Mouse (Mus musculus): ENCODE data around the gene Ptpre. TPM values are rescaled to one million over a fixed set of nuclear protein-coding genes. Genes with fewer than 3 reads are reported as not detected.
"Not testable (repeated sequence)": the region's sequence is repeated elsewhere in the genome, so short reads cannot be mapped to it uniquely, and the experiment has no call there.

Ptpre gene
- polyA plus RNA-seq, 1 experiment from 2014 or later = 2.5 TPM

DNA sequence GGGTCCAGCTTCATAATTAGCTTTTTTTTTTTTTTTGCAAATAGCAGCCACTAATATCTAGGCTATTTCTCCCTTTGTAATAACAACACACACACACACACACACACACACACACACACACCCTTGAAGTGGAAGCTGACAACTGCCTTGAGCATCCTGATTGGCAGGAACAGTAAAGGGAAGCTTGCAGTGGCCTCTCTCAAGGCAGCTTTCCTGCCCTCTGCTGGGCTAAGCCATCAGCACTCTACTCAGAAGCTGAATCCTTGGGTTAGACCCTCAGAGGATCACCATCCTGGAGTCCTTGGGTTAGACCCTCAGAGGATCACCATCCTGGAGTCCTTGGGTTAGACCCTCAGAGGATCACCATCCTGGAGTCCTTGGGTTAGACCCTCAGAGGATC, 79.2 kb downstream of the Ptpre start:
- H3K9ac ChIP-seq (ENCODE audit: low read length); H3K27ac ChIP-seq (ENCODE audit: low read length); H3K36me3 ChIP-seq (ENCODE audit: control insufficient read depth, insufficient read depth, low read length); H3K9me3 ChIP-seq (ENCODE audit: control insufficient read depth, low read length); H3K27me3 ChIP-seq (ENCODE audit: control insufficient read depth, insufficient read depth, low read depth, low read length); H3K4me1 ChIP-seq (replicated peaks; ENCODE audit: control insufficient read depth, insufficient read depth, low read length); H3K4me3 ChIP-seq (ENCODE audit: low read length); ATAC-seq (ENCODE audit: low read depth); H3K4me2 ChIP-seq (ENCODE audit: low read depth, low read length): not testable (repeated sequence)

DNA sequence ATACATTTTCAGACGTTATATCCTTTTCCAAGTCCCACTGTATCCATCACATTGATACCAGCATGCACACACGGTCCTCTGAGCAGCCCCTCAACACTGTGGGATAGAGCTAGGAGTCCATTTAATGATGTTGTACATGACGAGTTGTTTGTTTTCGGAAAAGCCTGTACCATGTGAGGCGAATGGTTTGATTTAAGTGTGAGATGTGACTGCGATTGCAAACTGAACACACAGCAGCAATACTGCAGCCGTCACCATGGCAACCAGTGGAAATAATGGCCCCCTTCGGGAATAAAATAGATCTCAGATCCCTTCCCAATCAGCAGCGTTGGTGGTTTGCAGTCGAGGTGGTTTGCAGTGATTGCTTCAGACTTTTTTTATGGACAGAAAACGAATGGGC, 80.5 kb downstream of the Ptpre start:
- Histone ChIP-seq H3K9me3 (ENCODE audit: control insufficient read depth, low read length) (no peaks in the 10 kb centered on the region), H3K9ac (ENCODE audit: low read length) (no peak overlapping the region), H3K4me2 (ENCODE audit: low read depth, low read length) (no peak overlapping the region), H3K36me3 (ENCODE audit: control insufficient read depth, insufficient read depth, low read length) (no peaks in the 10 kb centered on the region), H3K4me1 (replicated peaks; ENCODE audit: control insufficient read depth, insufficient read depth, low read length) (no peaks in the 10 kb centered on the region), H3K27me3 (ENCODE audit: control insufficient read depth, insufficient read depth, low read depth, low read length) (no peaks in the 10 kb centered on the region), H3K27ac (ENCODE audit: low read length) (no peak overlapping the region), H3K4me3 (ENCODE audit: low read length) (no peak overlapping the region)
- WGBS = 59% methylated on average over 11 of the region's 11 CpGs
- no peak for ATAC-seq (ENCODE audit: low read depth)

DNA sequence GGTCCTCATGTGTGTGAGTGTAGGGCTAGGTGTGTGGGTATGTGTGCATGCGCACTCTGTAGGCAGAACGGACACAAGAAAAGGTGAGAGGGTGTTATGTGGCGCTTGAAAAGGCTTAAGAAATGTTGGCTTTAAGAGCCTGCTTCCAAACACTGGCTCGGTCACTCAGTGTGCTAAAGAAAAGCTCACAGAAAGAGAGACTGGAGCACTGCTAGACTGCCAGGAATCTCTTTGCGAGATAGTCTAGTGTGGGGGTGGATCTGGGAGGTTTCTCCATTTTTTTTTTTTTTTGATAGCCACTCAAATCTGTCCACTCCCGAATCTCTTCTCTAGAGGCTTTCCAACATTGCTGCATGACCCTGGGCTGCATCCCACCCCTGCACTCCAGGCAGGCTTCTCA, 84.4 kb downstream of the Ptpre start:
- Histone ChIP-seq H3K4me2 (ENCODE audit: low read depth, low read length) (no peak overlapping the region), H3K9me3 (ENCODE audit: control insufficient read depth, low read length) (no peaks in the 10 kb centered on the region), H3K4me1 (replicated peaks; ENCODE audit: control insufficient read depth, insufficient read depth, low read length) (no peaks in the 10 kb centered on the region), H3K4me3 (ENCODE audit: low read length) (no peak overlapping the region), H3K9ac (ENCODE audit: low read length) (no peak overlapping the region), H3K27ac (ENCODE audit: low read length) (no peak overlapping the region), H3K36me3 (ENCODE audit: control insufficient read depth, insufficient read depth, low read length) (no peaks in the 10 kb centered on the region), H3K27me3 (ENCODE audit: control insufficient read depth, insufficient read depth, low read depth, low read length) (no peaks in the 10 kb centered on the region)
- 44% methylated on average over 6 of the region's 6 CpGs for WGBS
- ATAC-seq (ENCODE audit: low read depth) = no peak

DNA sequence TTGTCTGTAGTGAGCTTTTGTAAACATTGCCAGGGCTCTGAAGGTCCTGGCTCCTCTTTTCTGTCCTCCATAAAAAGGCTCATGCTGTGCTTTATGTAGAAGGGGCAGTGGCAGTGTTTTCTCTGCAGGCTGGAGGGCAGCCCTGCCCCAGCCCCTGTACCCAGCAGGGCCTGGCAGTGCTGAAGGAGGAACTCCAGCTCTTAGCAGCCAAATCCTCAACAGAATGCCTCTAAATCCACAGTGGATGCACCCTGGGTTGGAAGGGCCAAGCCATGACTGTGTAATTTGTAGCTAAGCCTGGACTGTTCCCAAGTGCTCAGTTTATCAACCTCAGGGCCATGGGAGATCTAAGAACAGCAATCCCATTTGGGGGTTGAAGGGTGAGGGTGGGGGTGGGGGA, 85.0 kb downstream of the Ptpre start:
- H3K4me3 ChIP-seq (ENCODE audit: low read length) = no peak overlapping the region
- H3K9me3 ChIP-seq (ENCODE audit: control insufficient read depth, low read length) = no peaks in the 10 kb centered on the region

DNA sequence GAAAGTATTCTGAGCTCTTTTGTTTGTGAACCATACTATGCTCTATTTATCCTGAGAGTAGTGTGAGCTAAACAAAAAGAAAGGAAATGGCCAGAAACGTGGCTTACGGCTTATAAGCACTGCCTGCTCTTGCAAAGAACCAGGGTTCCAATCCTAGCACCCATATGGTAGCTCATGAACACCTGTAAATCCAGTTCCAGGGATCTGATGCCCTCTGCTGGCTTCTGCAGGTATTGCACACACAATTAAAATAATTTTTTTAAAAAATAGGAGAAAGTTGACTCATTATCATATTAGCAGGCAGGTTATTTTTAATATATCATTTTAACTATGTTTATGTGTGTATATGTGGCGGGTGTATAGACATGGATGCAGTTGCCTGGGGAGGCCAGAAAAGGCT, 87.6 kb downstream of the Ptpre start:
- no peak overlapping the region for H3K4me2 ChIP-seq (ENCODE audit: low read depth, low read length)
- H3K36me3 ChIP-seq (ENCODE audit: control insufficient read depth, insufficient read depth, low read length) = no peaks in the 10 kb centered on the region
- no peak for ATAC-seq (ENCODE audit: low read depth)
- 61% methylated on average over 3 of the region's 3 CpGs for WGBS
- no peaks in the 10 kb centered on the region for H3K27me3 ChIP-seq (ENCODE audit: control insufficient read depth, insufficient read depth, low read depth, low read length)
- H3K4me1 ChIP-seq (replicated peaks; ENCODE audit: control insufficient read depth, insufficient read depth, low read length) = peaks cover 16% of the 10 kb centered on the region
- no peaks in the 10 kb centered on the region for H3K9me3 ChIP-seq (ENCODE audit: control insufficient read depth, low read length)
- H3K4me3 ChIP-seq (ENCODE audit: low read length) = no peak overlapping the region
- no peak overlapping the region for H3K27ac ChIP-seq (ENCODE audit: low read length)
- no peak overlapping the region for H3K9ac ChIP-seq (ENCODE audit: low read length)

More for the DNA sequence above, 85.0 kb downstream of the Ptpre start:
- H3K27ac ChIP-seq (ENCODE audit: low read length) = no peak overlapping the region
- no peaks in the 10 kb centered on the region for H3K27me3 ChIP-seq (ENCODE audit: control insufficient read depth, insufficient read depth, low read depth, low read length)
- no peak overlapping the region for H3K4me2 ChIP-seq (ENCODE audit: low read depth, low read length)
- no peak overlapping the region for H3K9ac ChIP-seq (ENCODE audit: low read length)
- H3K36me3 ChIP-seq (ENCODE audit: control insufficient read depth, insufficient read depth, low read length) = no peaks in the 10 kb centered on the region
- no peaks in the 10 kb centered on the region for H3K4me1 ChIP-seq (replicated peaks; ENCODE audit: control insufficient read depth, insufficient read depth, low read length)
- no peak for ATAC-seq (ENCODE audit: low read depth)

DNA sequence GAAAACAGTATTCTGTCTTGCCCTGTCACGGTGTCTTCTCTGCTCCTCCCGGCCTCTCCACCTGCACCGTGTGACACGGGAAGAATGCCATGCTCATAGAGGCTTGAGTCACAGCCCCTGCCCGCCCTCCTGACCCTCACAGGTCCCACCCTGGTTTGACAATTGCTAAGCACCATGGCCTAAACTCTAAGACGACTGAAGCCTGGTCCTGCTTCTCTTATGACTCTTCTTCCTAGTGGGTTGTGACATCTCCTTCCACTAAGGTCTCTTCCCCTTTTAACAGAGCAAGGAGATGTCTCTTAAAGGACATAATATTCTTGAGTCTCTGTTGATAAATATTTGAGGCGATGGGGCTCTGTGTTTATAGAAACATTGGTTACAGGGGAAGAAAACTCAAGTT, 91.1 kb downstream of the Ptpre start:
- Histone ChIP-seq H3K27me3 (ENCODE audit: control insufficient read depth, insufficient read depth, low read depth, low read length) (no peaks in the 10 kb centered on the region), H3K9me3 (ENCODE audit: control insufficient read depth, low read length) (no peaks in the 10 kb centered on the region), H3K27ac (ENCODE audit: low read length) (no peak overlapping the region), H3K36me3 (ENCODE audit: control insufficient read depth, insufficient read depth, low read length) (no peaks in the 10 kb centered on the region), H3K4me2 (ENCODE audit: low read depth, low read length) (no peak overlapping the region), H3K4me1 (replicated peaks; ENCODE audit: control insufficient read depth, insufficient read depth, low read length) (peaks cover 16% of the 10 kb centered on the region), H3K9ac (ENCODE audit: low read length) (no peak overlapping the region), H3K4me3 (ENCODE audit: low read length) (no peak overlapping the region)
- no peak for ATAC-seq (ENCODE audit: low read depth)
- 56% methylated on average over 7 of the region's 7 CpGs for WGBS

DNA sequence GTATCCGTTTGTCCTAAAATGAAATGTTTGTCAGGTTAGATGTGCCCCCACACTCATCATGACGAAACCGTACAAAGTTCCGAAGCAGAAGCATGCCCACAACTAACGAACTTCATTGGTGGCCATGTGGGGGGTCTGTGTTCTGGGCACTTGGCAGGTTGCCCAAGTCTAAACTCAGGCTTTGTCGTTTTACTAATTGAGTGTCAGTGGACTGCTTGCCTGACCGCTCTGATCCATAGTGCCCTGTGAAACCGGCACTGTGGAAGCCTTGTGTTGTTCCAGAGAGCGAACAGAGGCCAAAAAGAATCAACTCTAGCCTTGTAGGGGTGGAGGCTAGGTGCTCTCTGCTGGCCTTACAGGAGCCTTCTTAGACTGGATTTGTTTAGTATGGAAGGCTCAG, 91.7 kb downstream of the Ptpre start:
- Histone ChIP-seq H3K4me1 (replicated peaks; ENCODE audit: control insufficient read depth, insufficient read depth, low read length) (peaks cover 16% of the 10 kb centered on the region), H3K27me3 (ENCODE audit: control insufficient read depth, insufficient read depth, low read depth, low read length) (no peaks in the 10 kb centered on the region), H3K4me3 (ENCODE audit: low read length) (no peak overlapping the region), H3K9ac (ENCODE audit: low read length) (no peak overlapping the region), H3K4me2 (ENCODE audit: low read depth, low read length) (no peak overlapping the region), H3K36me3 (ENCODE audit: control insufficient read depth, insufficient read depth, low read length) (no peaks in the 10 kb centered on the region), H3K9me3 (ENCODE audit: control insufficient read depth, low read length) (no peaks in the 10 kb centered on the region), H3K27ac (ENCODE audit: low read length) (no peak overlapping the region)
- peak; percentile 60 for ATAC-seq (ENCODE audit: low read depth)
- 33% methylated on average over 9 of the region's 9 CpGs for WGBS

DNA sequence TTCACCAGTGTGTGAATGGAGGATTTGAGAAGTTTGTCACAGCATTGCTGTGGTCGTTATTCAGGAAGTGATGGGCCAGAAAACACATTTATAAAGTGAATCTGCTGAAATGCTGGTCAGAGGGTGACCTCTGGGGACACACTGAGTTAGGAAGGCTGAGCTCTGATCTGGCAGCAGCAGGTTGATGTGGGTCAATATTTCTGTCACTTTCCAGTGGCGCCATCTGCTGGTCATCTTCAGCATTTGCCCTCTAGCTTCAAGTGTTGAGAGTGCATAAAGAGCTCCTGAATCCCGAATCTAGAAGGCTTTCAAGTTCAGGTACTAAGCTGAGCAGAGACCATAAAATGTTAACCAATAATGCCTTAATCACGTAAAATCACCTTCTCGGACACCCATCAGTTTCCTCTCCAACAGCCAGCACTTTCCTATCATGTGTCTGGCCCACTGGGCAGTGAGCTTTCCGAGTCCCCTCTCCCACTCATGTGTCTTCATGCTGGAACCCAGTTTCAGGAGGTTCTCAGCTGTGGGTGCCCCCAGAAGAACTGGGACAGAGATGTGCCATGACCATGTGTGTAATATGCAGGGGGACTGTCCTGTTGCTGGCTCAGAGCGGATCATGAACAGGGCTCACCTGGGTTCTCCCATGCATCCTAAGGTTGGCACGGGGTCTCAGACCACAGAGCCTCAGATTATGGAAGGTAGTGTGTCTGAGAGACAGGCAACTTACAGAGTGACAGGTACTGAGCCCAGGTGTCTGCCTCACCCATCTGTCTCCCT, 94.7 kb downstream of the Ptpre start:
- Histone ChIP-seq H3K27ac (ENCODE audit: low read length) (no peak overlapping the region), H3K9ac (ENCODE audit: low read length) (no peak overlapping the region), H3K4me2 (ENCODE audit: low read depth, low read length) (no peak overlapping the region), H3K4me3 (ENCODE audit: low read length) (no peak overlapping the region), H3K36me3 (ENCODE audit: control insufficient read depth, insufficient read depth, low read length) (no peaks in the 10 kb centered on the region), H3K27me3 (ENCODE audit: control insufficient read depth, insufficient read depth, low read depth, low read length) (no peaks in the 10 kb centered on the region), H3K9me3 (ENCODE audit: control insufficient read depth, low read length) (no peaks in the 10 kb centered on the region), H3K4me1 (replicated peaks; ENCODE audit: control insufficient read depth, insufficient read depth, low read length) (peaks cover 16% of the 10 kb centered on the region)
- no peak for ATAC-seq (ENCODE audit: low read depth)
- WGBS = 46% methylated on average over 8 of the region's 8 CpGs

DNA sequence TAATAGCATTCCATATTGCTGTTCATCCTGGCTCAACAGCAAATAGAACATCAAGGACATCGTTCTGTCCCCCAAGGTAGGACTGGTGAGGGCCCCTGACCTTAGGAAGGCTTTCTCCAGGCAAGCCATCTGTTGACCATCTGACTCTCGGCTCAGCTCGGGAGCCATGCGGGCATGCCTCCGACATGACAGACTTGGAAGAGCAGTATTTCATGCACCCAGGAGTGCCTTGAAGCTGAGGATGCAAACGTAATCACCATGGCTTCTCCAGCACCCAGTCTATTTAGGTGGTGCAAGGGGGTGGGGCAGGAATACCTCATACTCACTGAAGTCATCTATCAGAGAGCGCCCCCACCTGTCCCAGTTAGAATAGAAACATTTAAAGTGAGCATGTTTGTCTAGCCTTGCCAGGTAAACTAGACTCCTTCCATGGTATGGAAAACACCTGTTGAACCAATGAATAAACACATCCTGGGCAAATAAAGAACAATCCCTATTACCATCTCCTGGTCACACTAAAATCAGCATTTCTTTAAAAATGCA, 95.5 kb downstream of the Ptpre start:
- H3K9me3 ChIP-seq (ENCODE audit: control insufficient read depth, low read length) = no peaks in the 10 kb centered on the region
- no peaks in the 10 kb centered on the region for H3K27me3 ChIP-seq (ENCODE audit: control insufficient read depth, insufficient read depth, low read depth, low read length)
- H3K27ac ChIP-seq (ENCODE audit: low read length) = no peak overlapping the region
- no peak overlapping the region for H3K9ac ChIP-seq (ENCODE audit: low read length)
- 70% methylated on average over 7 of the region's 7 CpGs for WGBS
- no peak overlapping the region for H3K4me2 ChIP-seq (ENCODE audit: low read depth, low read length)
- no peaks in the 10 kb centered on the region for H3K36me3 ChIP-seq (ENCODE audit: control insufficient read depth, insufficient read depth, low read length)
- H3K4me3 ChIP-seq (ENCODE audit: low read length) = no peak overlapping the region
- H3K4me1 ChIP-seq (replicated peaks; ENCODE audit: control insufficient read depth, insufficient read depth, low read length) = peaks cover 16% of the 10 kb centered on the region
- ATAC-seq (ENCODE audit: low read depth) = no peak
